Mouse (Mus musculus) neural tube, embryonic 12.5 days (tissue): ENCODE results near the gene Prpf40b. TPM values are rescaled to one million over a fixed set of nuclear protein-coding genes. Genes with fewer than 3 reads are reported as not detected.
A peak's percentile ranks its signal among the peaks of the same experiment; 100 is the strongest.

Experiments
- ATAC-seq: fragments of 200-750 bp; cut with Nextera tagmentation; 2 replicates; pipeline ENCODE4 v1.8.0; 2017; ENCODE audit warnings: low read depth, mild to moderate bottlenecking, moderate TSS enrichment, moderate library complexity; ENCODE audit not compliant: low FRiP score
- H3K27ac ChIP-seq: fragments of 300-500 bp; sonication (generic); 2 replicates; pipeline ENCODE4 v1.5.1; 2016
- H3K27me3 ChIP-seq: fragments of 300-500 bp; sonication (generic); replicated peaks from 2 replicates; pipeline ENCODE4 v1.6.1; 2016; ENCODE audit warnings: mild to moderate bottlenecking
- H3K36me3 ChIP-seq: fragments of 300-500 bp; sonication (generic); 2 replicates; pipeline ENCODE4 v1.6.1; 2016; ENCODE audit warnings: mild to moderate bottlenecking
- H3K4me1 ChIP-seq: fragments of 300-500 bp; sonication (generic); 2 replicates; pipeline ENCODE4 v1.6.1; 2016
- H3K4me2 ChIP-seq: fragments of 300-500 bp; sonication (generic); replicated peaks from 2 replicates; pipeline ENCODE4 v1.6.1; 2016; ENCODE audit warnings: mild to moderate bottlenecking
- H3K4me3 ChIP-seq: fragments of 300-500 bp; sonication (generic); 2 replicates; pipeline ENCODE4 v1.5.1; 2016
- H3K9ac ChIP-seq: fragments of 300-500 bp; sonication (generic); 2 replicates; pipeline ENCODE4 v1.6.1; 2016; ENCODE audit warnings: mild to moderate bottlenecking
- H3K9me3 ChIP-seq: fragments of 300-500 bp; sonication (generic); 2 replicates; pipeline ENCODE4 v1.6.1; 2016; ENCODE audit warnings: mild to moderate bottlenecking
- WGBS: fragments of 180-500 bp; shearing (Covaris S2); methylation state at CpG from one replicate; pipeline ENCODE4 v1.1.7; 2016; 5-methylcytosine and 5-hydroxymethylcytosine counted together
- polyA plus RNA-seq: library from polyadenylated mRNA; unstranded; fragments of >200 nt; fragmentation: Nextera tagmentation; extraction: Ambion mirVana; gene quantifications from 2 replicates; pipeline ENCODE4 v1.2.1, GENCODE M21; 2016

The Prpf40b gene
- polyA plus RNA-seq, 1 experiment from 2014 or later: 77.0 TPM

GRCm38 (mm10) chr15:99259167-99259729 is 35.6 kb upstream of the Prpf40b start:
- no peaks in the 10 kb centered on the region for H3K4me1 ChIP-seq
- peak overlapping the region; percentile 42 for H3K4me2 ChIP-seq
- 67% methylated on average over 8 of the region's 8 CpGs for WGBS
- ATAC-seq: peak; percentile 17; the same call in 1 of the 2 replicates
- no peak overlapping the region for H3K4me3 ChIP-seq
- no peaks in the 10 kb centered on the region for H3K36me3 ChIP-seq
- H3K27me3 ChIP-seq: no peaks in the 10 kb centered on the region
- no peaks in the 10 kb centered on the region for H3K9me3 ChIP-seq
- H3K27ac ChIP-seq: no peak overlapping the region
- H3K9ac ChIP-seq: no peak overlapping the region

- 5% methylated on average over 10 of the region's 10 CpGs for WGBS
Observed at GRCm38 (mm10) chr15:99259730-99260252, 35.1 kb upstream of the Prpf40b start.

GRCm38 (mm10) chr15:99262702-99263101 is 32.2 kb upstream of the Prpf40b start:
- 48% methylated on average over 10 of the region's 10 CpGs for WGBS
- ATAC-seq: no peak
- no peaks in the 10 kb centered on the region for H3K36me3 ChIP-seq

More at GRCm38 (mm10) chr15:99259730-99260252, 35.1 kb upstream of the Prpf40b start:
- H3K4me1 ChIP-seq: no peaks in the 10 kb centered on the region
- no peak overlapping the region for H3K27ac ChIP-seq
- peak; percentile 63; the same call in 1 of the 2 replicates for ATAC-seq
- H3K9ac ChIP-seq: no peak overlapping the region
- no peaks in the 10 kb centered on the region for H3K27me3 ChIP-seq
- H3K4me3 ChIP-seq: no peak overlapping the region
- no peaks in the 10 kb centered on the region for H3K36me3 ChIP-seq
- no peaks in the 10 kb centered on the region for H3K9me3 ChIP-seq
- H3K4me2 ChIP-seq: peak overlapping the region; percentile 42

GRCm38 (mm10) chr15:99264363-99264762 is 30.5 kb upstream of the Prpf40b start:
- ATAC-seq: no peak
- Histone ChIP-seq H3K9ac (no peak overlapping the region), H3K4me1 (no peaks in the 10 kb centered on the region; the same call in 1 of the 2 replicates), H3K36me3 (no peaks in the 10 kb centered on the region), H3K4me3 (no peak overlapping the region), H3K27ac (no peak overlapping the region), H3K4me2 (no peak overlapping the region), H3K9me3 (no peaks in the 10 kb centered on the region), H3K27me3 (no peaks in the 10 kb centered on the region)
- 78% methylated on average over 2 of the region's 2 CpGs for WGBS

More at GRCm38 (mm10) chr15:99262702-99263101, 32.2 kb upstream of the Prpf40b start:
- H3K4me2 ChIP-seq: no peak overlapping the region
- no peak overlapping the region for H3K27ac ChIP-seq
- H3K9me3 ChIP-seq: no peaks in the 10 kb centered on the region
- no peak overlapping the region for H3K4me3 ChIP-seq
- no peaks in the 10 kb centered on the region; the same call in 1 of the 2 replicates for H3K4me1 ChIP-seq
- H3K27me3 ChIP-seq: no peaks in the 10 kb centered on the region
- H3K9ac ChIP-seq: no peak overlapping the region

- peak; percentile 41; the same call in 1 of the 2 replicates for ATAC-seq
- no peaks in the 10 kb centered on the region; the same call in 1 of the 2 replicates for H3K4me1 ChIP-seq
- H3K9me3 ChIP-seq: no peaks in the 10 kb centered on the region
- H3K9ac ChIP-seq: no peak overlapping the region
- no peak overlapping the region for H3K4me2 ChIP-seq
- 24% methylated on average over 4 of the region's 4 CpGs for WGBS
- no peaks in the 10 kb centered on the region for H3K27me3 ChIP-seq
- no peak overlapping the region for H3K4me3 ChIP-seq
- no peak overlapping the region for H3K27ac ChIP-seq
- no peaks in the 10 kb centered on the region for H3K36me3 ChIP-seq
Observed at GRCm38 (mm10) chr15:99265679-99266078, 29.2 kb upstream of the Prpf40b start.

GRCm38 (mm10) chr15:99276095-99276494 is 18.8 kb upstream of the Prpf40b start:
- H3K27me3 ChIP-seq: no peaks in the 10 kb centered on the region
- H3K36me3 ChIP-seq: no peaks in the 10 kb centered on the region
- H3K27ac ChIP-seq: no peak overlapping the region
- no peak for ATAC-seq
- H3K4me1 ChIP-seq: no peaks in the 10 kb centered on the region
- no peak overlapping the region for H3K9ac ChIP-seq
- WGBS: 83% methylated on average over 8 of the region's 8 CpGs
- no peaks in the 10 kb centered on the region for H3K9me3 ChIP-seq
- H3K4me2 ChIP-seq: no peak overlapping the region
- H3K4me3 ChIP-seq: no peak overlapping the region

GRCm38 (mm10) chr15:99278271-99278670 is 16.6 kb upstream of the Prpf40b start:
- H3K4me2 ChIP-seq: no peak overlapping the region
- H3K4me1 ChIP-seq: no peaks in the 10 kb centered on the region
- no peaks in the 10 kb centered on the region for H3K9me3 ChIP-seq
- no peak overlapping the region for H3K4me3 ChIP-seq
- no peak overlapping the region for H3K27ac ChIP-seq
- ATAC-seq: no peak
- WGBS: 94% methylated on average over 7 of the region's 7 CpGs
- H3K27me3 ChIP-seq: no peaks in the 10 kb centered on the region
- H3K36me3 ChIP-seq: no peaks in the 10 kb centered on the region
- no peak overlapping the region for H3K9ac ChIP-seq

GRCm38 (mm10) chr15:99283456-99283855 is 11.4 kb upstream of the Prpf40b start:
- no peaks in the 10 kb centered on the region for H3K27me3 ChIP-seq
- no peak overlapping the region for H3K9ac ChIP-seq
- no peaks in the 10 kb centered on the region for H3K36me3 ChIP-seq
- WGBS: 64% methylated on average over 10 of the region's 10 CpGs
- no peak overlapping the region for H3K4me2 ChIP-seq
- no peak for ATAC-seq
- H3K4me3 ChIP-seq: no peak overlapping the region
- no peaks in the 10 kb centered on the region for H3K9me3 ChIP-seq
- no peak overlapping the region for H3K27ac ChIP-seq
- no peaks in the 10 kb centered on the region for H3K4me1 ChIP-seq

GRCm38 (mm10) chr15:99284527-99285188 is 10.2 kb upstream of the Prpf40b start:
- Histone ChIP-seq H3K27me3 (no peaks in the 10 kb centered on the region), H3K4me1 (no peaks in the 10 kb centered on the region), H3K9me3 (no peaks in the 10 kb centered on the region), H3K27ac (no peak overlapping the region), H3K4me3 (no peak overlapping the region), H3K9ac (no peak overlapping the region), H3K36me3 (no peaks in the 10 kb centered on the region), H3K4me2 (no peak overlapping the region)
- no peak for ATAC-seq
- WGBS: 55% methylated on average over 14 of the region's 14 CpGs

GRCm38 (mm10) chr15:99285189-99285535 is 9.7 kb upstream of the Prpf40b start:
- WGBS: 54% methylated on average over 8 of the region's 8 CpGs
- Histone ChIP-seq H3K9me3 (no peaks in the 10 kb centered on the region), H3K27me3 (no peaks in the 10 kb centered on the region), H3K4me2 (no peak overlapping the region), H3K9ac (no peak overlapping the region), H3K4me3 (no peak overlapping the region), H3K27ac (no peak overlapping the region), H3K4me1 (no peaks in the 10 kb centered on the region), H3K36me3 (no peaks in the 10 kb centered on the region)
- no peak for ATAC-seq

- WGBS: 89% methylated on average over 11 of the region's 11 CpGs
- no peak overlapping the region for H3K4me2 ChIP-seq
- ATAC-seq: no peak
- H3K4me3 ChIP-seq: no peak overlapping the region
- no peaks in the 10 kb centered on the region for H3K36me3 ChIP-seq
- H3K27ac ChIP-seq: no peak overlapping the region
- 0 out of 2 replicates have a peak, but pooled peaks cover under 1% of the 10 kb centered on the region for H3K4me1 ChIP-seq
- H3K9me3 ChIP-seq: no peaks in the 10 kb centered on the region
- H3K9ac ChIP-seq: no peak overlapping the region
- no peaks in the 10 kb centered on the region for H3K27me3 ChIP-seq
Observed at GRCm38 (mm10) chr15:99290586-99290985, 4.3 kb upstream of the Prpf40b start.

GRCm38 (mm10) chr15:99294287-99294686 is 600 bp upstream of the Prpf40b start:
- no peak overlapping the region for H3K27ac ChIP-seq
- ATAC-seq: no peak

More at GRCm38 (mm10) chr15:99294287-99294686, 600 bp upstream of the Prpf40b start:
- 35% methylated on average over 16 of the region's 16 CpGs for WGBS
- peak overlapping the region; percentile 69 for H3K4me2 ChIP-seq
- no peaks in the 10 kb centered on the region for H3K36me3 ChIP-seq
- H3K27me3 ChIP-seq: no peaks in the 10 kb centered on the region
- peak overlapping the region; percentile 76 for H3K9ac ChIP-seq
- peak overlapping the region; percentile 73 for H3K4me3 ChIP-seq
- H3K4me1 ChIP-seq: peaks cover 13% of the 10 kb centered on the region
- no peaks in the 10 kb centered on the region for H3K9me3 ChIP-seq
